8 mouse cellular contexts compared by ENCODE assay signal in the genomic region with DNA sequence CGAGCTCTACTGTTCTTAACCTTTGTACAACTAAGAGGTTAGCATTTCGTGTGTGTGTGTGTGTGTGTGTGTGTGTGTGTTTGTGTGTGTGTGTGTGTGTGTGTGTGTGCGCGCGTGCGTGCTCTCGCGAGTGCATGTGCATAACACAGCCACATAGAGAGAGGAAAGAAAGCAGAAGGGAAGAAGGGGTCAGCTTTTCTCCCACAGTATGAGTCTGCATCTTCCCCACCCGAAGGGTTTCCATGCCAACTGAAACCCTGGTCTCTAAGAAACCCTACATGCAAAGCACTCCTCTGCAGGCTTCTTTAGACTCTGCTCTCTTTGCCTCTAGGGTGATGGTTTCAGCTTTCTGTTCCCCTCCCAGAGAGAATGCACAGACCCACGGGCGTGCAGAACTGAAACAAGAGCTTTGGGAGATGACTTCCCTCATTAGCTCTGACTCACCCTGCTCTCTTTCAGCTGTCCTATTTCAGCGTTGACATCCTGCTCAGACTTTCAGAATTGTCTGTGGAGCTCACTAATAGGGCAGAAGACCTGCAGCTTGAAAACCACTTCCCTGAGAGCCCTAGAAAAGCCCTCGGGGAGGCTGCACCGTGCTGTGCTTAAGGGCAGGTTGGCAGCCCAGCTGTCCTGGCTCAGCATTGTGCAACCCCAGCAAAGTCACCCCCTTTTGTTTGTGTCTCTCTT. TPM values are rescaled to one million over a fixed set of nuclear protein-coding genes. Genes with fewer than 3 reads are reported as not detected.
DNase-seq lines count a peak whose midpoint lies in the region; ATAC-seq and TF ChIP-seq lines count a peak whose summit lies in the region.
"Had no signal": no experiment of that assay in that cellular context is flagged by ENCODE, and none has a peak within 500 bp of the region (broad histone marks: within the 10 kb centered on the region; RNA-seq: fewer than 3 reads in every experiment).

No protein-coding gene starts in this region.

- H3K36me3 ChIP-seq in kidney, postnatal 0 days (ENCODE audit: insufficient read depth, low read length): no peaks in the 10 kb centered on the region
- H3K36me3 ChIP-seq in macrophage (ENCODE audit: inconsistent target): peaks cover 35% of the 10 kb centered on the region; the same call in 1 of the 2 replicates
- no peaks in the 10 kb centered on the region for H3K36me3 ChIP-seq in small intestine, adult 2 months (ENCODE audit: control insufficient read depth, insufficient read depth, low read length)
- H3K36me3 ChIP-seq: limb, embryonic 15.5 days had no signal

- no peak overlapping the region for H3K4me2 ChIP-seq in kidney, postnatal 0 days (ENCODE audit: low read length)
- H3K4me2 ChIP-seq: limb, embryonic 15.5 days had no signal

- no peaks in the 10 kb centered on the region for H3K27me3 ChIP-seq in kidney, postnatal 0 days (ENCODE audit: insufficient read depth, low read length)
- no peaks in the 10 kb centered on the region for H3K27me3 ChIP-seq in small intestine, adult 2 months (ENCODE audit: control insufficient read depth, insufficient read depth, low read length)
- H3K27me3 ChIP-seq: limb, embryonic 15.5 days had no signal

- 51% methylated on average over 14 of the region's 14 CpGs for WGBS in kidney, postnatal 0 days
- WGBS in bone marrow, adult 2 months: 5% methylated on average over 14 of the region's 14 CpGs
- WGBS in macrophage (ENCODE audit: missing documents): under 1% methylated on average over 6 of the region's 14 CpGs
- 71% methylated on average over 14 of the region's 14 CpGs for WGBS in small intestine, adult 2 months

- peaks cover 46% of the 10 kb centered on the region; the same call in 1 of the 2 replicates for H3K79me2 ChIP-seq in macrophage (ENCODE audit: inconsistent target)

- H3K4me3 ChIP-seq in kidney, postnatal 0 days (replicated peaks; ENCODE audit: low read depth, low read length): no peak overlapping the region
- no peak overlapping the region for H3K4me3 ChIP-seq in bone marrow, adult 2 months (replicated peaks; ENCODE audit: control insufficient read depth, low read depth, low read length)
- H3K4me3 ChIP-seq in macrophage (ENCODE audit: inconsistent target): no peak overlapping the region
- H3K4me3 ChIP-seq in small intestine, adult 2 months (ENCODE audit: low read depth, low read length): no peak overlapping the region
- H3K4me3 ChIP-seq: limb, embryonic 15.5 days had no signal

- H3K27ac ChIP-seq in kidney, postnatal 0 days: no peak overlapping the region
- H3K27ac ChIP-seq in bone marrow, adult 2 months (ENCODE audit: control insufficient read depth, insufficient read depth, low read depth, low read length, poor library complexity): peak overlapping the region; percentile 77
- H3K27ac ChIP-seq in macrophage: peak overlapping the region; percentile 84
- peak overlapping the region; percentile 77 for H3K27ac ChIP-seq in small intestine, adult 2 months (ENCODE audit: insufficient read depth, low read depth, low read length)
- H3K27ac ChIP-seq: limb, embryonic 15.5 days had no signal

- H3K9me3 ChIP-seq in kidney, postnatal 0 days (replicated peaks; ENCODE audit: low read length): no peaks in the 10 kb centered on the region
- H3K9me3 ChIP-seq: limb, embryonic 15.5 days had no signal

- 0 out of 2 replicates have a peak, but pooled peaks have one; percentile 31 for ATAC-seq in kidney, postnatal 0 days (replicated peaks; ENCODE audit: low FRiP score, low read depth)

- H3K4me1 ChIP-seq in kidney, postnatal 0 days (replicated peaks; ENCODE audit: insufficient read depth, low read length): peaks cover 5% of the 10 kb centered on the region; the same call in 1 of the 2 replicates
- H3K4me1 ChIP-seq in bone marrow, adult 2 months (ENCODE audit: control insufficient read depth, insufficient read depth, low read length): peaks cover 13% of the 10 kb centered on the region
- peaks cover 24% of the 10 kb centered on the region for H3K4me1 ChIP-seq in small intestine, adult 2 months (ENCODE audit: control insufficient read depth, insufficient read depth, insufficient read length, low read length)
- H3K4me1 ChIP-seq: limb, embryonic 15.5 days had no signal

- H3K9ac ChIP-seq in kidney, postnatal 0 days (ENCODE audit: low read depth, low read length): no peak overlapping the region
- H3K9ac ChIP-seq: limb, embryonic 15.5 days had no signal

- no peak for TF ChIP-seq CTCF in kidney, postnatal 0 days (IDR thresholded peaks at IDR 0.05; ENCODE audit: low read depth)
- no peak for TF ChIP-seq CTCF in bone marrow, adult 2 months (IDR thresholded peaks at IDR 0.05; ENCODE audit: control insufficient read depth, insufficient read depth, low read length)
- no peak for TF ChIP-seq CTCF in small intestine, adult 2 months (IDR thresholded peaks at IDR 0.05; ENCODE audit: extremely low read depth, insufficient read length, insufficient replicate concordance, low read depth, low read length)

- DNase-seq in kidney, postnatal 0 days (ENCODE audit: low spot score): peak; percentile 81
- no peak for DNase-seq in kidney, postnatal 10 days
- peak; percentile 37 to 68 for DNase-seq in frontal cortex, postnatal 14 days (ENCODE audit: low spot score in 2 of 2)
- no peak for DNase-seq in cerebellum, postnatal 10 days

- TF ChIP-seq POLR2A in bone marrow, adult 2 months (IDR thresholded peaks at IDR 0.05; ENCODE audit: borderline replicate concordance, control insufficient read depth, low read depth, low read length): no peak
- no peak for TF ChIP-seq POLR2A in small intestine, adult 2 months (IDR thresholded peaks at IDR 0.05; ENCODE audit: low read depth, low read length)

RNA-seq across cellular contexts. Expression of a gene that starts 21.4 kb away (rescaled TPM):
- 0.32 and 0.38 TPM in 2 replicates for polyA plus RNA-seq in kidney, postnatal 0 days (2015; fragmentation: Nextera tagmentation; extraction: Ambion mirVana)
- polyA plus RNA-seq in bone marrow, adult 2 months (2011; ENCODE audit: insufficient read depth, insufficient read length, low replicate concordance, missing spikeins): 2.6 TPM in 1 of 2 replicates, not detected in the other
- 100 to 1,000 TPM in 17 of 26 experiments, 10 to 100 TPM in 9; 26.8 to 294 (median 136) TPM for total RNA-seq in macrophage (2018; cell fraction: chromatin; rRNA removed)
- total RNA-seq in macrophage (2018; cell fraction: cytosol; rRNA removed): 10 to 100 TPM in 14 of 26 experiments, 1 to 10 TPM in 12; 3.3 to 31.6 (median 11.4) TPM
- total RNA-seq in macrophage (2018; cell fraction: nucleus; rRNA removed): 100 to 1,000 TPM in 10 of 26 experiments, 10 to 100 TPM in 16; 17.1 to 234 (median 86.3) TPM
- 2.4 to 4.6 TPM (median 2.9 TPM) in 3 replicates for polyA plus RNA-seq in macrophage (2018)
- polyA plus RNA-seq in small intestine, adult 2 months (2012; rRNA removed): 1.7 and 2.2 TPM in 2 replicates

RNA-seq across cellular contexts. Expression of a gene that starts 28.3 kb away (rescaled TPM):
- 9.5 and 11.4 TPM in 2 replicates for polyA plus RNA-seq in kidney, postnatal 0 days (2015; fragmentation: Nextera tagmentation; extraction: Ambion mirVana)
- polyA plus RNA-seq in bone marrow, adult 2 months (2011; ENCODE audit: insufficient read depth, insufficient read length, low replicate concordance, missing spikeins): 7.5 and 10.9 TPM in 2 replicates
- total RNA-seq in macrophage (2018; cell fraction: chromatin; rRNA removed): 100 to 1,000 TPM in 10 of 26 experiments, 10 to 100 TPM in 16; 36.7 to 122 (median 88.6) TPM
- 10 to 100 TPM; 24.5 to 41.6 (median 32.2) TPM for total RNA-seq in macrophage (2018; cell fraction: cytosol; rRNA removed)
- 100 to 1,000 TPM in 2 of 26 experiments, 10 to 100 TPM in 24; 30.1 to 117 (median 61.3) TPM for total RNA-seq in macrophage (2018; cell fraction: nucleus; rRNA removed)
- 15.8 to 23.3 TPM (median 18.4 TPM) in 3 replicates for polyA plus RNA-seq in macrophage (2018)
- 2.2 and 4.7 TPM in 2 replicates for polyA plus RNA-seq in small intestine, adult 2 months (2012; rRNA removed)

RNA-seq across cellular contexts. Expression of a gene that starts 32.6 kb away (rescaled TPM):
- 2.9 and 3.0 TPM in 2 replicates for polyA plus RNA-seq in kidney, postnatal 0 days (2015; fragmentation: Nextera tagmentation; extraction: Ambion mirVana)
- 7.9 and 18.6 TPM in 2 replicates for polyA plus RNA-seq in bone marrow, adult 2 months (2011; ENCODE audit: insufficient read depth, insufficient read length, low replicate concordance, missing spikeins)
- total RNA-seq in macrophage (2018; cell fraction: chromatin; rRNA removed): 100 to 1,000 TPM in 18 of 26 experiments, 10 to 100 TPM in 8; 59.2 to 205 (median 116) TPM
- total RNA-seq in macrophage (2018; cell fraction: cytosol; rRNA removed): 100 to 1,000 TPM in 8 of 26 experiments, 10 to 100 TPM in 18; 61.2 to 130 (median 81.0) TPM
- 100 to 1,000 TPM in 16 of 26 experiments, 10 to 100 TPM in 10; 69.4 to 210 (median 108) TPM for total RNA-seq in macrophage (2018; cell fraction: nucleus; rRNA removed)
- 46.2 to 58.6 TPM (median 53.5 TPM) in 3 replicates for polyA plus RNA-seq in macrophage (2018)
- 67.6 and 210 TPM in 2 replicates for polyA plus RNA-seq in small intestine, adult 2 months (2012; rRNA removed)

Comparison
In these comparisons a context has a peak if more than half of its experiments do, and no peak if none do; other contexts are left out.
1. DNase-seq: peak in kidney, postnatal 0 days (single experiment) and frontal cortex, postnatal 14 days (2 of 2); none in kidney, postnatal 10 days (single experiment) and cerebellum, postnatal 10 days (0 of 2).